Mouse (Mus musculus) heart, embryonic 10.5 days (tissue): ENCODE results near the gene Hoxd8. TPM values are rescaled to one million over a fixed set of nuclear protein-coding genes. Genes with fewer than 3 reads are reported as not detected.

ENCODE experiments used
- DNase-seq: peaks from one replicate; pipeline ENCODE4 v3.0.0-alpha.2; 2017; ENCODE audit warnings: low spot score
- H3K27ac ChIP-seq: fragments of 300-500 bp; sonication (generic); 2 replicates; pipeline ENCODE4 v1.5.1; 2016; ENCODE audit warnings: mild to moderate bottlenecking
- H3K27me3 ChIP-seq: fragments of 300-500 bp; sonication (generic); 2 replicates; pipeline ENCODE4 v1.6.1; 2016; ENCODE audit warnings: mild to moderate bottlenecking; ENCODE audit not compliant: poor library complexity, insufficient read depth, severe bottlenecking
- H3K36me3 ChIP-seq: fragments of 300-500 bp; sonication (generic); 2 replicates; pipeline ENCODE4 v1.6.1; 2016; ENCODE audit warnings: mild to moderate bottlenecking, moderate library complexity
- H3K4me1 ChIP-seq: fragments of 300-500 bp; sonication (generic); 2 replicates; pipeline ENCODE4 v1.6.1; 2016; ENCODE audit warnings: mild to moderate bottlenecking
- H3K4me3 ChIP-seq: fragments of 300-500 bp; sonication (generic); 2 replicates; pipeline ENCODE4 v1.5.1; 2016; ENCODE audit warnings: mild to moderate bottlenecking, moderate library complexity
- H3K9me3 ChIP-seq: fragments of 300-500 bp; sonication (generic); 2 replicates; pipeline ENCODE4 v1.6.1; 2016; ENCODE audit warnings: mild to moderate bottlenecking, moderate library complexity
- WGBS: fragments of 180-500 bp; shearing (Covaris S2); methylation state at CpG from one replicate; pipeline ENCODE4 v1.1.7; 2016; 5-methylcytosine and 5-hydroxymethylcytosine counted together
- polyA plus RNA-seq: library from polyadenylated mRNA; unstranded; fragments of >200 nt; fragmentation: Nextera tagmentation; extraction: Ambion mirVana; gene quantifications from 2 replicates; pipeline ENCODE4 v1.2.1, GENCODE M21; 2016

Hoxd8 gene
- polyA plus RNA-seq, 1 experiment from 2014 or later = 1.3 TPM

GRCm38 (mm10) chr2:74692808-74693431 lies 11.5 kb upstream of the Hoxd8 start:
- Histone ChIP-seq H3K4me3 (peak overlapping the region; percentile 49; the same call in 1 of the 2 replicates), H3K36me3 (no peaks in the 10 kb centered on the region), H3K4me1 (peaks cover 16% of the 10 kb centered on the region), H3K27me3 (peaks cover 98% of the 10 kb centered on the region), H3K27ac (no peak overlapping the region), H3K9me3 (no peaks in the 10 kb centered on the region)
- no peak for DNase-seq
- WGBS = 1% methylated on average over 20 of the region's 20 CpGs

DNA sequence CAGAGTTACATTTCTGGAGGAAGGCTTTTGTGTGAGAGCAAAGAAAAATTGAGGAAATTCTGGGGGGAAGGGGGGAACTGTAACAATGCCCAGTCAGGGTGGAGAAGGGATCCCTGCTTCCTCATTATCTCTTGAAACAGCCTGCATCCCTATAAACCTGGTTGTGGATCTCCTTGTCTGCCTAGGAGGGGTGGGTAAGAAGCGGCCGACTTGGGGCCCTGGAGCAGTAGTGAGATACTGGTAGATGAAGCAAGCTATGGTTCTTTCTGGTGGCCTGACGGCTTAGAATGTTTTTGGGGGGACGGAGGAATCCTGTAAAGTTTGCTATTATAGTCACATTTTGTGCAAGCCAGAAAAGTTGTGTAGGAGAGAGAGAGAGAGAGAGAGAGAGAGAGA lies 11.0 kb upstream of the Hoxd8 start:
- peaks cover 98% of the 10 kb centered on the region for H3K27me3 ChIP-seq
- 8% methylated on average over 4 of the region's 4 CpGs for WGBS
- H3K9me3 ChIP-seq = no peaks in the 10 kb centered on the region
- no peak overlapping the region for H3K4me3 ChIP-seq
- peaks cover 21% of the 10 kb centered on the region for H3K4me1 ChIP-seq
- no peak overlapping the region for H3K27ac ChIP-seq
- DNase-seq = no peak
- H3K36me3 ChIP-seq = no peaks in the 10 kb centered on the region

DNA sequence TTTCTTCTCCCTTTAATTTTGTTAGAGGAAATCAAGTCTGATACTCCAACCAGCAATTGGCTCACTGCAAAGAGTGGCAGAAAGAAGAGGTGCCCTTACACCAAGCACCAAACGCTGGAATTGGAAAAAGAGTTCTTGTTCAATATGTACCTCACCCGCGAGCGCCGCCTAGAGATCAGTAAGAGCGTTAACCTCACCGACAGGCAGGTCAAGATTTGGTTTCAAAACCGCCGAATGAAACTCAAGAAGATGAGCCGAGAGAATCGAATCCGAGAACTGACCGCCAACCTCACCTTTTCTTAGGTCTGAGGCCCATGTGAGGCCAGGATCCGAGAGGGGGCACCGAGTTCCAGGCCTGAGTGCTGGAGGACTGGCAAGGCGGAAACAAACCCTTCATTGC lies 10.3 kb upstream of the Hoxd8 start:
- no peak overlapping the region for H3K4me3 ChIP-seq

DNA sequence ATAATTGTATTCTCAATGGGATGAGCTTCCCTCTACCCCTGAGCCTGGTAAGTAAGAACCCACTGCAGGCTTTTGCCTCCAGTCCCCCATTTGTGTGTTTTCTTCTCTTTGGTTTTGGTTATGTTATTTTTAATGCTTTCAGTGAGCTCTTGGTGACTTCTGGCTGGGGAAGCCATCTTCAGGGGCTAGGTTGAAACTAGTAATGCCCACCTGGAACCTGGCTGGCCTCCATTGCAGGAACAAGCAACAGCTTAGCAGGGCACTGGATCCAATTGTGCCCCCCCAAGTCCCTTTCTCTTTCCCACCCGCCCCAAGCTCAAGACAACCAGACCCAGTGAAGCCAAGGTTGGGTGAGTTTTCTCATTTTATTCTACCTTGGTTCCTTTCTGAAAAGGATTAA lies 9.0 kb upstream of the Hoxd8 start:
- DNase-seq = peak; percentile 74
- peaks cover 22% of the 10 kb centered on the region for H3K4me1 ChIP-seq
- H3K27me3 ChIP-seq = peaks cover 100% of the 10 kb centered on the region
- H3K27ac ChIP-seq = no peak overlapping the region
- WGBS = 4% methylated on average over 1 of the region's 1 CpGs
- H3K9me3 ChIP-seq = no peaks in the 10 kb centered on the region
- H3K4me3 ChIP-seq = no peak overlapping the region
- no peaks in the 10 kb centered on the region for H3K36me3 ChIP-seq

More for the DNA sequence above, 10.3 kb upstream of the Hoxd8 start:
- Histone ChIP-seq H3K36me3 (no peaks in the 10 kb centered on the region), H3K4me1 (peaks cover 22% of the 10 kb centered on the region), H3K9me3 (no peaks in the 10 kb centered on the region), H3K27ac (no peak overlapping the region), H3K27me3 (peaks cover 98% of the 10 kb centered on the region)
- peak; percentile 75 for DNase-seq
- 2% methylated on average over 16 of the region's 16 CpGs for WGBS

DNA sequence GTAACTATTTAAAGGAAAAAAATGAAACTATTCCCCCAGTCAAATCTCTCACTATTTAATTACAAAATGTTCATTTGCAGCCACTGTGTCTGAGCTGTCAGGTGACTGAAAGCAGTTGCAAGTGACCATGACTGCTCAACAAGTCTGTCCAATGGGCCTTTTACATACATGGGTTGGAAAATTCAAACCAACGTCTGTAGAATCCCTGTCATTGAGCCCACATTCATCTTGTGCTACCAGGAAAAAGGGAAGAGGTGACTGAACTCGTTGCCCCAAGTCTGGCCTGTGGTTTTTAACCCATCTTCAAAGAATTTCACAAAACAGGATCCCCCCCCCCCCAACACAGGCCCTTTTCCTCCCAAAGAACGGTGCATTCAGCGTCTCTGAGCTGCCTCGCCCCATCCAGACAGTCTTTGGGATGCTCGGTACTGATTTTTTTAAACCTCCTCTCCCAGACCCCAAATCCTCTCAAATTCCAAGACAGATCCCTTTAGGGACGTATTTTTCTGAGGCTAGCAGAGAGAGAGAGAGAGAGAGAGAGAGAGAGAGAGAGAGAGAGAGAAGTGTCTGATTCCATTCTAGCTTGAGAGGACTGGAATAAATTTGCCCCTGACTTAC lies 8.5 kb upstream of the Hoxd8 start:
- no peak overlapping the region for H3K27ac ChIP-seq
- peaks cover 22% of the 10 kb centered on the region for H3K4me1 ChIP-seq
- no peak overlapping the region for H3K4me3 ChIP-seq
- no peaks in the 10 kb centered on the region for H3K9me3 ChIP-seq
- H3K36me3 ChIP-seq = no peaks in the 10 kb centered on the region
- no peak for DNase-seq
- peaks cover 100% of the 10 kb centered on the region for H3K27me3 ChIP-seq
- 4% methylated on average over 7 of the region's 7 CpGs for WGBS

DNA sequence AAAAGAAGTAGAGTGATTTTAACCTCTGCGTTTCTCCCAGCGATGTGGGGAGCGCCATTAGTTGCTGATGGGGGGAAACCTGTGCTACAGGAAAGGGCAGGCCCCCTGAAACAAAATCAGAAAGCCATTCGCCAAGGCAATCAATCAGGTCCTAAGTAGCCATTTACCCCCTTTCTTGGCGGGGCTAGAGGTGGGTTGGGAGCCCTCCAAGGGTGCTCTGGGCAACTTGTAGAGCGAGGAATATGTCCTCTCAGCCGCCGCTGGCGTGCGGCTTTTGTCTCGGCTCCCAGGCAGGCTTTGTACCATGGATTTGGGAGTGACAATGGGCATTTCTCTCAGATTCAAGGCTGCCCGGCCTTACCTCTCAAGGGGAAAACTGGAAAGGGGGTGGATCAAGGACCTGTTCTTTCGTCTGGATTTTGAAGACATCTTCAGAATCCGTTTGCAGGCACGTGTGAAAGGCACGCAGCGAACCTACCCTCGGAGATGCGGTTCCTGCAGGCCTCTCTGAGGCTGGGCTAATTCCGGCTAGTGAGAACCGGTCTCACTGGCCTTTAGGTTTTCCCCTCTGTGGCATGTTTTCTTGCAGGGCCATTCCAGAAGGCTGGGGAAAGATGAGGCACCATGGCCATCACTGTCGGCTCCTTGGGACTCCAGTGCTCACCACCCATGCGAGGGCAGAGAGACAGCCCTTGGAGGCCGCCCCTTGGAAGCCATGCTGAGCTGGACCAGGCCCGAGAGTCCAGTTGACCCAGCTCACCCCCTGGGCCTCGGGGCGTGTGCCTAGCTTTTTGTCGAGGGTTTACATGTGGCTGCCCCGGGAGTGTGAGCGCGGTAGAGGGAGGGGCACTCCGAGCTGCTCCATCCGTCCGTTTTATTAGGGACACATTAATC lies 7.7 kb upstream of the Hoxd8 start:
- H3K36me3 ChIP-seq = no peaks in the 10 kb centered on the region
- H3K4me1 ChIP-seq = peaks cover 14% of the 10 kb centered on the region
- WGBS = 1% methylated on average over 34 of the region's 34 CpGs
- no peak overlapping the region for H3K4me3 ChIP-seq
- peak; percentile 74 for DNase-seq
- no peak overlapping the region for H3K27ac ChIP-seq
- no peaks in the 10 kb centered on the region for H3K9me3 ChIP-seq
- H3K27me3 ChIP-seq = peaks cover 100% of the 10 kb centered on the region

- peak within 1 kb of the TSS; percentile 17; the same call in 1 of the 2 replicates for H3K27ac ChIP-seq
- under 1% methylated on average over 43 of the region's 43 CpGs for WGBS
- H3K27me3 ChIP-seq = peaks cover 100% of the 10 kb centered on the region
- H3K4me3 ChIP-seq = peak within 1 kb of the TSS; percentile 60
- DNase-seq = peak; percentile 77
- no peaks in the 10 kb centered on the region for H3K9me3 ChIP-seq
- peaks cover 13% of the 10 kb centered on the region for H3K4me1 ChIP-seq
- no peaks in the 10 kb centered on the region for H3K36me3 ChIP-seq
Measured at GRCm38 (mm10) chr2:74697567-74698121, 6.8 kb upstream of the Hoxd8 start, which contains the start of gene Hoxd9. Gene Hoxd9 (plus strand): TSS chr2:74697727.

DNA sequence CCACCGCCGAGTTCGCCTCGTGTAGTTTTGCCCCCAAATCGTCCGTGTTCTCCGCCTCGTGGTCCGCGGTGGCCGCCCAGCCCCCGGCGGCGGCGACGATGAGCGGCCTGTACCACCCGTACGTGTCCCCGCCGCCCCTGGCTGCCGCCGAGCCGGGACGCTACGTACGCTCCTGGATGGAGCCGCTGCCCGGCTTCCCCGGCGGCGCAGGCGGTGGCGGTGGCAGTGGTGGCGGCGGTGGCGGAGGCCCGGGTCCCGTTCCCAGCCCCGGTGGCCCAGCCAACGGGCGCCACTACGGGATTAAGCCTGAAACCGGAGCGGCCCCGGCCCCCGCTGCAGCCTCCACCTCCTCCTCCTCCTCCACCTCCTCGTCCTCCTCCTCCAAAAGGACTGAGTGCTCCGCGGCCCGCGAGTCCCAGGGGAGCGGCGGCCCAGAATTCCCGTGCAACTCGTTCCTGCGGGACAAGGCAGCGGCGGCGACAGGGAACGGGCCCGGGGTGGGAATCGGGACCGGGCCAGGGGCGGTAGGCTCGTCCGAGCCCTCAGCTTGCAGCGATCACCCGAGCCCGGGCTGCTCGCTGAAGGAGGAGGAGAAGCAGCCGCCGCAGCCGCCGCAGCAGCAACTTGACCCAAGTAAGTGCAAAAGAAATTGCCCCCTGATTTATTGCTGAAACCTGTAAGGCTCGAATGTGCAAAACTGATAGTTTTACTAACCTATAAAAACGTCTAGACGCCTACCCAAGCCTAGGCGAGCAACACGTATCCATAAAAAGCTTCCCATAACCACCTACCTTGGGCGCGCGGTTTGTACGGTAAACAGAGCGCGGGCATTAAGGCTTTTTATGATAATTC lies 6.0 kb upstream of the Hoxd8 start:
- Histone ChIP-seq H3K27ac (peak overlapping the region; percentile 17; the same call in 1 of the 2 replicates), H3K9me3 (no peaks in the 10 kb centered on the region), H3K4me1 (peaks cover 13% of the 10 kb centered on the region), H3K36me3 (no peaks in the 10 kb centered on the region), H3K4me3 (peak overlapping the region; percentile 60), H3K27me3 (peaks cover 100% of the 10 kb centered on the region)
- no peak for DNase-seq
- WGBS = under 1% methylated on average over 84 of the region's 86 CpGs

DNA sequence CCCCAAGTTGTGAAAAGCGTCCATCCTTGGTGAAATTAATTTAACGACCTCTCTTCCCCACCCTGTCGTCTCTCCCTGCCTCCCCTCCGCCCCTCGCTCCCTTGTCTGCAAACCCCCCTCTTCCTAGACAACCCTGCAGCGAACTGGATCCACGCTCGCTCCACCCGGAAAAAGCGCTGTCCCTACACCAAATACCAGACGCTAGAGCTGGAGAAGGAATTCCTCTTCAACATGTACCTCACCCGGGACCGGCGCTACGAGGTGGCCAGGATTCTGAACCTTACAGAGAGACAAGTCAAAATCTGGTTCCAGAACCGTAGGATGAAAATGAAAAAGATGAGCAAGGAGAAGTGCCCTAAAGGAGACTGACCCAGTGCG lies 5.4 kb upstream of the Hoxd8 start:
- no peaks in the 10 kb centered on the region for H3K9me3 ChIP-seq
- H3K27ac ChIP-seq = no peak overlapping the region
- H3K4me3 ChIP-seq = 0 out of 2 replicates have a peak overlapping the region, but pooled peaks have one; percentile 60
- peaks cover 13% of the 10 kb centered on the region for H3K4me1 ChIP-seq
- no peaks in the 10 kb centered on the region for H3K36me3 ChIP-seq
- WGBS = 2% methylated on average over 17 of the region's 17 CpGs
- DNase-seq = no peak
- peaks cover 100% of the 10 kb centered on the region for H3K27me3 ChIP-seq

DNA sequence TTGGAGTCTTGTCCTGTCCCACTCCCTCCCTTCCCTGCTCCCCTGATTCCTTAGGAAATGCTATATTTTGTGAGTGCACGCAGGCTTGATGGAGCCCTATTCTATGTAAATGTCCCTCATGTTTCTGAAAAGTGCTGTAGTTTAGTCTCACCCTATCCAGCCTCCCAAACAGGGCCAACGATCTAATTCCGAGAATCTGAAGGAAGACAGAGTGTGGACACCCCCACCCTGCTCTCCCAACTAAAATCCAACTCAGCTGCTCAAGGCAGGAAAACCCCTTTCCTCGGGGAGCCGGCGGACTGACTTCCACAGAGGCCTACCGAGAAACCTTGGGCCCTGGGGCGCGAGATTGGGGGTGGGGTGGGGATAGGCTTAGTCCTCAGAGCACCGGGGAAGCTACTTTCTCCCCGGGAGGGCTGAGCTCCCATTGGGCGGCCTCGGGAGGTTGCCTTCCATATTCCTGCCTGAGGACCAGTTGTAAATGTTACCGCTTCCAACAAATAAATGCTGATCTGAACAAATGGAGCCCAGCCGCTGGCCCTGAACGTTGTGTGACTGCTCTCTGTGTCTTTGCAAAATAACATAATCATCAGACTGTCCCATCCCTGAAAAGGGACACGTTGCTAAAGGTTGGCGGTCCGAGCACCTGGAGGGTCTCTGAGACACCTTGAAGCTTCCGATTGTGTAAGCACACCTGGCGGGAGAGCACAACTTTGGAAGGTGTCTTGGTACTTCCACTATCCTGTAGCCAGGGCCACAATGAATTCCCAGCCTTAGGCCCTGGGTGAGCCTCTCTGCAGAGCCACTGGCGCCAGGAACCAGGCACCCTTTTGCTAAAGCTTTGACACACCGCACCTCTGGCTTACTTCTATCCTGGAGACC lies 4.5 kb upstream of the Hoxd8 start:
- Histone ChIP-seq H3K9me3 (no peaks in the 10 kb centered on the region), H3K36me3 (no peaks in the 10 kb centered on the region), H3K4me3 (no peak overlapping the region), H3K27me3 (peaks cover 100% of the 10 kb centered on the region), H3K4me1 (peaks cover 18% of the 10 kb centered on the region), H3K27ac (no peak overlapping the region)
- no peak for DNase-seq
- WGBS = 2% methylated on average over 23 of the region's 23 CpGs

DNA sequence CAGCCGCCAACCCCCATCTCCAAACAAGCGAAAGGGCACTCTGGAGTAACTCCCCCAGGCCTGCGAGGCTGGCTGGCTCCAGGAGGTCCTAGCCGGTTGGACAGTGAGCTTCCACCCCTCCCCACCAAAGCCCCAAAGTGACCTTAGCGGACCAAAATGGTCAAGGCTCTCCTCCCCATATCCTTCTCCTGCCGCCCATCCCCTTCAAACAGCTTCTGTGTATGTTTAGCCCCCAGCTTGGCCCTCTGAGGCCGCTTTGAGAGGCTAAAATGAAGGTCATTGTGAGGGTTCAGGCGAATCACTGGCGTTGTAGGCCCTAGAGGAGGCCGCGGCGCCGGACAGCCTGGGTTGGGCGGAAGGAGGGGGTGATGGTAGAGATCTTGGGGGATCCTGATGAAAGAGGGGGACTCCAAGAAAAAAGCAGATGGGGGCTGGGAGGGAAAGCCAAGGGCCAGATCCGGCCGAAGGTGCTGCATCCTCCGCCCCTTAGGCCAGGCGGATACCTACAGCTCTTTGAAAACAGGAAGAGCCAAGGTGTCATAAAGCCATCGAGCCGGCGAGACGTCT lies 3.8 kb upstream of the Hoxd8 start:
- Histone ChIP-seq H3K27me3 (peaks cover 100% of the 10 kb centered on the region), H3K27ac (no peak overlapping the region), H3K36me3 (no peaks in the 10 kb centered on the region), H3K4me1 (peaks cover 22% of the 10 kb centered on the region), H3K4me3 (no peak overlapping the region), H3K9me3 (no peaks in the 10 kb centered on the region)
- 2% methylated on average over 22 of the region's 22 CpGs for WGBS
- DNase-seq = no peak
